Comparison of ENCODE assay signal across 11 mouse cellular contexts in the genomic region with DNA sequence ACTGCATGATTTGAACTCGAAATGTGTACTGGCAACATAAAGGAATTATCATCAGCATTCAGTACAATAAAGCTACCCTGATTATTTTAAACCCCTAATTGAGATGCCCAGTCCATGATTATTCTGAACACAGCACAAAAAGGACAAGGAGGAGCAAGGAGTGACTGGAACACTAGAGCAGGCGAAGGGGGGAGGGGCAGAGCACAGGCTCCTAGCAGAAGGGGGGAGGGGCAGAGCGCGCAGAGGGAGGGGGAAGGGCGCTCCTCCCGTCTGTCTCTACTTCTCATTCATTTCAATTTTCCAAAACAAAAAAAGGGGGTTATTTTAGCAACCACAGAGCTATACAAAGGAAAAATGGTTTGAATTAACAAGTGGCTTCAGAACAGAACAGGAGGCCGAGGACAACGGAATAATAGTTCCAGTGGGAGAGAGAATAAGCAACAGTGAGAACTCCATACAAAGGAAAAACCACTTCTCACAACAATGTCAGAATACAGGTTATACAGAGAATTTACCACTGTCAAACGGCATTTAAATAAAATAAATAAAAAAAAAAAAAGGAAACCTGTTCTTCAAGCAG.
A peak's percentile ranks its signal among the peaks of the same experiment; 100 is the strongest.
DNase-seq lines count a peak whose midpoint lies in the region; ATAC-seq and TF ChIP-seq lines count a peak whose summit lies in the region.
"Had no signal": no experiment of that assay in that cellular context is flagged by ENCODE, and none has a peak within 500 bp of the region (broad histone marks: within the 10 kb centered on the region; RNA-seq: fewer than 3 reads in every experiment).

No protein-coding gene starts in this region.

- no peak overlapping the region for H3K4me3 ChIP-seq in liver, postnatal 0 days (ENCODE audit: low read depth, low read length)
- H3K4me3 ChIP-seq in embryonic facial prominence, embryonic 12.5 days, result no peak overlapping the region
- H3K4me3 ChIP-seq in hindbrain, postnatal 0 days (ENCODE audit: low read length), result no peak overlapping the region
- no peak overlapping the region for H3K4me3 ChIP-seq in neural tube, embryonic 15.5 days (replicated peaks)
- H3K4me3 ChIP-seq in lung, postnatal 0 days (ENCODE audit: low read depth, low read length), result no peak overlapping the region
- H3K4me3 ChIP-seq: layer of hippocampus, adult 2 months had no signal

- ATAC-seq in liver, postnatal 0 days, result no peak
- no peak for ATAC-seq in embryonic facial prominence, embryonic 12.5 days (ENCODE audit: insufficient number of reproducible peaks, insufficient read depth, low FRiP score, low TSS enrichment)
- peak; percentile 53; the same call in 1 of the 2 replicates for ATAC-seq in hindbrain, postnatal 0 days
- ATAC-seq in neural tube, embryonic 15.5 days (ENCODE audit: low FRiP score), result 0 out of 2 replicates have a peak, but pooled peaks have one; percentile 36
- ATAC-seq in lung, postnatal 0 days, result no peak

- no peaks in the 10 kb centered on the region for H3K27me3 ChIP-seq in liver, postnatal 0 days (ENCODE audit: insufficient read depth, low read length)
- no peaks in the 10 kb centered on the region for H3K27me3 ChIP-seq in embryonic facial prominence, embryonic 12.5 days
- H3K27me3 ChIP-seq in hindbrain, postnatal 0 days (ENCODE audit: insufficient read depth, low read length), result no peaks in the 10 kb centered on the region
- no peaks in the 10 kb centered on the region for H3K27me3 ChIP-seq in neural tube, embryonic 15.5 days (replicated peaks)
- no peaks in the 10 kb centered on the region for H3K27me3 ChIP-seq in lung, postnatal 0 days (replicated peaks; ENCODE audit: insufficient read depth, low read length)

- intact Hi-C loops in gastrocnemius, postnatal 14 days (cut with DNase I; ENCODE audit: low total_unique reads), result no loop called here

- no peak for TF ChIP-seq EP300 in liver, postnatal 0 days (IDR thresholded peaks at IDR 0.05; ENCODE audit: low read depth)
- no peak for TF ChIP-seq EP300 in lung, postnatal 0 days (IDR thresholded peaks at IDR 0.05)

- H3K9ac ChIP-seq in liver, postnatal 0 days (replicated peaks), result no peak overlapping the region
- H3K9ac ChIP-seq in embryonic facial prominence, embryonic 12.5 days, result no peak overlapping the region
- H3K9ac ChIP-seq in hindbrain, postnatal 0 days (replicated peaks; ENCODE audit: low read length), result no peak overlapping the region
- no peak overlapping the region for H3K9ac ChIP-seq in neural tube, embryonic 15.5 days (replicated peaks)
- no peak overlapping the region for H3K9ac ChIP-seq in lung, postnatal 0 days (replicated peaks; ENCODE audit: low read depth)

- no peak for TF ChIP-seq CTCF in liver, postnatal 0 days (IDR thresholded peaks at IDR 0.05; ENCODE audit: low read depth)
- no peak for TF ChIP-seq CTCF in hindbrain, postnatal 0 days (IDR thresholded peaks at IDR 0.05; ENCODE audit: low read depth)
- TF ChIP-seq CTCF in lung, postnatal 0 days (IDR thresholded peaks at IDR 0.05), result no peak

- H3K9me3 ChIP-seq in liver, postnatal 0 days (ENCODE audit: low read length), result no peaks in the 10 kb centered on the region
- no peaks in the 10 kb centered on the region for H3K9me3 ChIP-seq in embryonic facial prominence, embryonic 12.5 days
- no peaks in the 10 kb centered on the region for H3K9me3 ChIP-seq in hindbrain, postnatal 0 days (ENCODE audit: low read length)
- no peaks in the 10 kb centered on the region for H3K9me3 ChIP-seq in neural tube, embryonic 15.5 days (replicated peaks)
- H3K9me3 ChIP-seq in lung, postnatal 0 days (ENCODE audit: low read length), result no peaks in the 10 kb centered on the region

- H3K4me2 ChIP-seq in liver, postnatal 0 days (ENCODE audit: low read depth, low read length), result no peak overlapping the region
- H3K4me2 ChIP-seq in embryonic facial prominence, embryonic 12.5 days (replicated peaks), result peak overlapping the region; percentile 27; the same call in 1 of the 2 replicates
- H3K4me2 ChIP-seq in hindbrain, postnatal 0 days (ENCODE audit: low read depth, low read length), result no peak overlapping the region
- H3K4me2 ChIP-seq in neural tube, embryonic 15.5 days, result peak overlapping the region; percentile 27; the same call in 1 of the 2 replicates
- no peak overlapping the region for H3K4me2 ChIP-seq in lung, postnatal 0 days (replicated peaks; ENCODE audit: low read depth, low read length)

- DNase-seq in liver, result peak; percentile 8
- no peak for DNase-seq in liver, postnatal 0 days
- peak; percentile 67 for DNase-seq in hindbrain, postnatal 0 days (ENCODE audit: low spot score)
- no peak for DNase-seq in gastrocnemius, postnatal 14 days
- no peak for DNase-seq in lung, postnatal 0 days (ENCODE audit: low spot score)
- no peak for DNase-seq in frontal cortex, adult 2 months (ENCODE audit: extremely low spot score in 1 of 2, low spot score in 1 of 2)
- DNase-seq: gastrocnemius, postnatal 10 days; thymus, postnatal 25 days had no signal

- H3K4me1 ChIP-seq in liver, postnatal 0 days (ENCODE audit: insufficient read depth), result no peaks in the 10 kb centered on the region
- H3K4me1 ChIP-seq in embryonic facial prominence, embryonic 12.5 days, result peaks cover 3% of the 10 kb centered on the region; the same call in 1 of the 2 replicates
- H3K4me1 ChIP-seq in hindbrain, postnatal 0 days (ENCODE audit: insufficient read depth, low read length), result no peaks in the 10 kb centered on the region
- peaks cover 5% of the 10 kb centered on the region for H3K4me1 ChIP-seq in neural tube, embryonic 15.5 days
- H3K4me1 ChIP-seq in lung, postnatal 0 days (ENCODE audit: insufficient read depth, low read depth, low read length), result no peaks in the 10 kb centered on the region

- H3K36me3 ChIP-seq in liver, postnatal 0 days (replicated peaks; ENCODE audit: insufficient read depth, low read length), result no peaks in the 10 kb centered on the region
- H3K36me3 ChIP-seq in embryonic facial prominence, embryonic 12.5 days, result no peaks in the 10 kb centered on the region
- H3K36me3 ChIP-seq in hindbrain, postnatal 0 days (ENCODE audit: insufficient read depth, low read length), result no peaks in the 10 kb centered on the region; the same call in 1 of the 2 replicates
- peaks cover 26% of the 10 kb centered on the region for H3K36me3 ChIP-seq in neural tube, embryonic 15.5 days
- H3K36me3 ChIP-seq in lung, postnatal 0 days (ENCODE audit: insufficient read depth, low read length), result no peaks in the 10 kb centered on the region

- 42% methylated on average over 9 of the region's 9 CpGs for WGBS in liver, postnatal 0 days (ENCODE audit: insufficient replicate concordance)
- 14% methylated on average over 9 of the region's 9 CpGs for WGBS in embryonic facial prominence, embryonic 12.5 days
- WGBS in hindbrain, postnatal 0 days, result 19% methylated on average over 9 of the region's 9 CpGs
- 18% methylated on average over 9 of the region's 9 CpGs for WGBS in neural tube, embryonic 15.5 days
- 33% methylated on average over 8 of the region's 9 CpGs for WGBS in lung, postnatal 0 days

- H3K27ac ChIP-seq in liver, postnatal 0 days (ENCODE audit: low read depth), result no peak overlapping the region
- no peak overlapping the region for H3K27ac ChIP-seq in embryonic facial prominence, embryonic 12.5 days
- no peak overlapping the region for H3K27ac ChIP-seq in hindbrain, postnatal 0 days
- no peak overlapping the region for H3K27ac ChIP-seq in neural tube, embryonic 15.5 days (replicated peaks)
- H3K27ac ChIP-seq in lung, postnatal 0 days (ENCODE audit: low read length), result no peak overlapping the region
- H3K27ac ChIP-seq: layer of hippocampus, adult 2 months had no signal

Comparison
In these comparisons a context has a peak if more than half of its experiments do, and no peak if none do; other contexts are left out.
1. DNase-seq: peak in liver (single experiment) and hindbrain, postnatal 0 days (single experiment); none in liver, postnatal 0 days (single experiment), gastrocnemius, postnatal 14 days (single experiment), lung, postnatal 0 days (single experiment) and frontal cortex, adult 2 months (0 of 2).
2. ATAC-seq: peak in hindbrain, postnatal 0 days (single experiment) and neural tube, embryonic 15.5 days (single experiment); none in liver, postnatal 0 days (single experiment), embryonic facial prominence, embryonic 12.5 days (single experiment) and lung, postnatal 0 days (single experiment).
3. H3K4me2 ChIP-seq: peak in embryonic facial prominence, embryonic 12.5 days (single experiment) and neural tube, embryonic 15.5 days (single experiment); none in liver, postnatal 0 days (single experiment), hindbrain, postnatal 0 days (single experiment) and lung, postnatal 0 days (single experiment).